Mouse (Mus musculus) ES-Bruce4 (cell line): Measurements from ENCODE around the gene Pgbd1. TPM values are rescaled to one million over a fixed set of nuclear protein-coding genes. Genes with fewer than 3 reads are reported as not detected.

ENCODE experiments used
- H3K27ac ChIP-seq: 2 replicates; pipeline ENCODE4 v1.5.1; 2012; ENCODE audit warnings: low read length, inconsistent platforms; ENCODE audit not compliant: insufficient read depth
- H3K27me3 ChIP-seq: 2 replicates; pipeline ENCODE4 v1.6.1; 2012; ENCODE audit warnings: mild to moderate bottlenecking, low read length, inconsistent platforms; ENCODE audit not compliant: control insufficient read depth, poor library complexity, insufficient read depth, severe bottlenecking
- H3K36me3 ChIP-seq: 2 replicates; pipeline ENCODE4 v1.6.1; 2012; ENCODE audit warnings: inconsistent platforms, mild to moderate bottlenecking, low read length, moderate library complexity; ENCODE audit not compliant: control insufficient read depth, poor library complexity, insufficient read depth, severe bottlenecking
- H3K4me1 ChIP-seq: one replicate; pipeline ENCODE4 v1.8.1; 2011; ENCODE audit warnings: low read length; ENCODE audit not compliant: control insufficient read depth, insufficient read depth
- H3K4me3 ChIP-seq: 2 replicates; pipeline ENCODE4 v1.5.1; 2011; ENCODE audit warnings: low read depth, mild to moderate bottlenecking, low read length
- H3K9ac ChIP-seq: 2 replicates; pipeline ENCODE4 v1.6.1; 2012; ENCODE audit warnings: low read depth, mild to moderate bottlenecking, inconsistent platforms; ENCODE audit not compliant: poor library complexity, severe bottlenecking
- H3K9me3 ChIP-seq: replicated peaks from 2 replicates; pipeline ENCODE4 v1.6.1; 2012; ENCODE audit warnings: mild to moderate bottlenecking, low read length, inconsistent platforms; ENCODE audit not compliant: control insufficient read depth, poor library complexity, insufficient read depth, severe bottlenecking
- CTCF ChIP-seq: IDR thresholded peaks from one replicate; pipeline ENCODE4 v1.8.1; 2011; ENCODE audit warnings: low read depth, low read length
- EP300 ChIP-seq: IDR thresholded peaks from 2 replicates; pipeline ENCODE4 v1.6.1; 2011; ENCODE audit warnings: low read depth, low read length; ENCODE audit not compliant: insufficient read depth
- POLR2A ChIP-seq: IDR thresholded peaks from one replicate; pipeline ENCODE4 v1.8.1; 2011; ENCODE audit warnings: low read length; ENCODE audit not compliant: insufficient read depth
- polyA plus RNA-seq: library from polyadenylated mRNA; stranded (reverse); fragments of >200 nt; gene quantifications from 2 replicates; pipeline ENCODE4 v1.2.4, GENCODE M21; 2011; ENCODE audit warnings: low read depth; ENCODE audit not compliant: missing spikeins, insufficient read depth, insufficient read length

The Pgbd1 gene
- polyA plus RNA-seq, 1 experiment, result 3.6 TPM

DNA sequence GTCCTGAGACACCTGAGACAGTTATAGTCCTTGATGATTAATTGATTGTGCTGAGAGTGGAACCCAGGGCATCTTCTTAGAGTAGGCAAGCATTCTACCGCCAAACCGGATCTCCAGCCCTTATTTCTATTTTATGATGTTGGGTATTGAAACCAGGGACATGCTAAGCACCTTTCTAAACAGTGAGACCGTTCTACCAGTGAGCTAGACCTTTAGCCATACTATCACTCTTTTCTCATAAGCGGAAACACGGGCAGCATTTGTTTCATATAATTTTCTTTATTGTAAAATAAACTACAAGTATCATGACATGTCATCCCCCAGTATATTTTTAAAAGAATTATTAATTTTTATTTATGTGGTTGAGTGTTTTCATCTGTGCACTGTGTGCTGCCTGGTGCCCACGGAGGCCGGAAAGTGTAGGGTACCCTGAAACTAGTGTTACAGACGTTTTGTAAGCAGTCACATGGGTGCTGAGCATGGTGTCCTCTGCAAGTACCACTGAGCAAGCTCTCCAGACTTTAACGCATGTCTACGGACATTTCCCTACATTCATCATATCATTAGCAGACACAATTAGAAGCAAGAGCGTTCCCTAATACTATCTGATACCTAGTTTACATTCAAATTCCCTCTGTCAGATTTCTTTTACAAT, 31.9 kb downstream of the Pgbd1 start:
- no peak for TF ChIP-seq POLR2A
- no peak for TF ChIP-seq CTCF
- TF ChIP-seq EP300, result no peak
- no peak overlapping the region for H3K27ac ChIP-seq
- H3K4me1 ChIP-seq, result no peaks in the 10 kb centered on the region
- H3K9ac ChIP-seq, result peak overlapping the region; percentile 41
- peak overlapping the region; percentile 93 for H3K4me3 ChIP-seq
- no peaks in the 10 kb centered on the region for H3K27me3 ChIP-seq
- H3K9me3 ChIP-seq, result no peaks in the 10 kb centered on the region
- H3K36me3 ChIP-seq, result no peaks in the 10 kb centered on the region

DNA sequence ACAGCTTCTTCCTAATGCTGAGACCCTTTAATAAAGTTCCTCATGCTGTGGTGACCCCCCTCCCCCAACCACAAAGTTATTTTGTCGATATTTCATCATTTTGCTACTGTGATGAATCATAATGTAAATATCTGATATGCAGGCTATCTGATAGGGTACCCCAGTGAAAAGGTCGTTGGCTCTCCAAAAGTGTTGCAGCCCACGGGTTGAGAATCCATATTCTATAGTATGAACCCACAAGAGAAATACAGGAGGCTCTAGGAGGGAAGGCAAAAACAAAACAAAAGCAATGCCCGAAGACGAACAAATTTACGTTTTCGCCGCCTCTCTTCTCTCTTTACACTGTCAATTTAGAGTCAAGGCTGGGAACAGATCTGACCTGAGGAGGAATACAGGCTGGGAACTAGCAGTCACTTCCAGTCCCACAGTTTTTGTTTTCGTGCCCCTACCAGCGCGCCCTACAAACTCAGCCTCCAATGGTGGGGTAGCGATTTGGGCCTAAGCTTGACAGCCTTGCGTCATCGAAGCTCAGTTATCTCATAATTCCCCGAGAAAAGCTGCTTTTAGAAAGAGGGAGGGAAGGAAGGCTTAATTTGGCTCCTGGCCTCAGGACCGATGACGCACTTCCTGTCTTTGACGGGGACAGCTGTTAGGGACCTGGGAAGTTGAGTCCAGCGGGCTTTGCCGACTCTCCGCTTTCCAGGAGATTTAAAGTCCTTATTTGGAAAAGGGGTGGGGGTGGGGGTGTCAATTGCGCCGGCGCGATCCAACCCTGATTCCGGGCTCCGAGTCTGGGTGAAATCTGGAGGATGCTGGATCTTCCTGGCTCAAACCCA, 32.7 kb downstream of the Pgbd1 start:
- Histone ChIP-seq H3K9me3 (no peaks in the 10 kb centered on the region), H3K27ac (no peak overlapping the region), H3K4me3 (peak overlapping the region; percentile 93), H3K36me3 (no peaks in the 10 kb centered on the region), H3K4me1 (no peaks in the 10 kb centered on the region), H3K27me3 (no peaks in the 10 kb centered on the region), H3K9ac (peak overlapping the region; percentile 41)
- TF ChIP-seq EP300 (no peak), CTCF (no peak), POLR2A (no peak)

DNA sequence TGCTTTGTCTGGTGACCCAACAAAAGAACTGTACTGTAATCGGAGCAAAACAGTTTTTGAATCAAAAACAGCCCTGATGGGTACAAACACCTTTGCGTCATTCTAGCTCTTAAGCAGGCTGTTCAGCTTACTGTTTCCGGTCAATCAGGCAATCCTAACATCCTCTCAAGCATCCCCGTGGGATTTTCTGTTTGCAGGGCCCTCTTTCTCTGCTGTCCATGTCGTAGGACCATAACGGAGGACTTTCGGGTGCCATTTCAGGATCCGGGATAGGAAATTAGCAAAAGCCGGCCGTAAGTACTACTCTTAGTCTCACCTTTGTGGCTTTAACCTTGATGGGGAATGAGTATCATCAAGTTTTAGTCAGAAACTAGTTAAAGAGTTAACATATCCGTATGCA, 33.5 kb downstream of the Pgbd1 start:
- Histone ChIP-seq H3K27ac (no peak overlapping the region), H3K4me3 (0 out of 2 replicates have a peak overlapping the region, but pooled peaks have one; percentile 23), H3K36me3 (no peaks in the 10 kb centered on the region), H3K9me3 (no peaks in the 10 kb centered on the region), H3K4me1 (no peaks in the 10 kb centered on the region), H3K27me3 (no peaks in the 10 kb centered on the region), H3K9ac (peak overlapping the region; percentile 41)
- TF ChIP-seq CTCF (no peak), EP300 (no peak), POLR2A (no peak)

DNA sequence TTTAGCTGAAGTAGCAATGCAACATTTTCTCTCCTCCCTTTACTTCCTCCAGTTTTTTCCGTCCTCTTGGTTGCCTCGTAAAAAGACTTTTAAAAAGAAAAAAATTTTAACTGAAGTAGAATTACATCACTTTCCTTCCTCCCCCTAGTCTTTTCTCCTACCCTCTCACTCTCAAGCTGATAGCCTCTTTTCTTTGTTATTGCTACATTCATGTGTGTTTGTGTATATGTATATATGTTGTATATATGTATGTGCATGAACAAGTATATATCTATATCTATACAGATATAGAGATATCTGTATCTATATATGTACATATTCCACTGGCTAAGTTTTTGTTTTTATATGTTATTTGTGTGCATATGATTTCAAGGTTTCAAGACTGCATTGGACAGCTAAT, 38.0 kb downstream of the Pgbd1 start:
- Histone ChIP-seq H3K27me3 (no peaks in the 10 kb centered on the region), H3K36me3 (peaks cover 5% of the 10 kb centered on the region; the same call in 1 of the 2 replicates), H3K9me3 (no peaks in the 10 kb centered on the region), H3K4me1 (no peaks in the 10 kb centered on the region), H3K4me3 (no peak overlapping the region), H3K27ac (no peak overlapping the region), H3K9ac (peak overlapping the region; percentile 88)
- TF ChIP-seq CTCF (no peak), POLR2A (no peak), EP300 (no peak)

DNA sequence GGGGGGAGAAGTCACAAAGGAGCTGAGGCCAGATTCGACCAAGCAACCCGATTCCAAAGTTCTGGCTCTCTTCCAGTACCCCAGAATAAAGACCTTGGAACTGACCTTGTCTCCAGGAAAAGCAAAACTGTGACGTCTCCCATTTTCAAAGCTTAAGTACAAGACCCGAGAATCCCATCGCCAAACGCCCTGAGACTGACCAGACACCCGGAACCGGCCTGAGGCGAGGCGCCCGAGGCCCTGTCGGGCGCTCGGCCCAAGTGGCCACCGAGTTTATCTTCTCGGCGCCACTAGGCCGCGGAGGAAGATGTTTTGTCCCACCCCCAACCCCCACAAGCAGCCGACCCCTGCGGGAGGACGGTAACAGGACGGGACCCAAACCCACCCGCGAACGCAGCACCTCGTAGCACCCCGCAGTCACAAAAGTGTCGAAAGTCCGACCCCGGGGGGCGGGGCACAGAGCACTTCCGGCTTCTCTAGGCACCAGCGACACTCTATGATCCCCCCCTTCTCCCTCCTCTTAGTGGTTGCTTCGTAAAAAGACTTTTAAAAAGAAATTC, 38.5 kb downstream of the Pgbd1 start, which contains the start of gene Zkscan3:
Zkscan3 (minus strand) TSS at position 469 of the 560 bp plus-strand sequence.
- H3K27me3 ChIP-seq, result no peaks in the 10 kb centered on the region
- peak within 1 kb of the TSS; percentile 100 for H3K4me3 ChIP-seq
- TF ChIP-seq CTCF (no peak), EP300 (no peak), POLR2A (peak; percentile 20)
- H3K9me3 ChIP-seq, result no peaks in the 10 kb centered on the region
- H3K4me1 ChIP-seq, result no peaks in the 10 kb centered on the region
- peak within 1 kb of the TSS; percentile 88 for H3K9ac ChIP-seq
- H3K27ac ChIP-seq, result no peak within 1 kb of the TSS
- H3K36me3 ChIP-seq, result peaks cover 5% of the 10 kb centered on the region; the same call in 1 of the 2 replicates
